Mouse (Mus musculus) heart, embryonic 16.5 days (tissue): ENCODE measurements around the gene Arhgap10. TPM values are rescaled to one million over a fixed set of nuclear protein-coding genes. Genes with fewer than 3 reads are reported as not detected.

Experiments
- ATAC-seq: fragments of 200-750 bp; cut with Nextera tagmentation; replicated peaks from 2 replicates; pipeline ENCODE4 v1.8.0; 2017; ENCODE audit warnings: moderate number of reproducible peaks; ENCODE audit not compliant: insufficient read depth, low FRiP score; ENCODE audit errors: extremely low read depth
- H3K27ac ChIP-seq: fragments of 300-500 bp; sonication (generic); 2 replicates; pipeline ENCODE4 v1.5.1; 2014; ENCODE audit warnings: mild to moderate bottlenecking, low read length, control low read depth, moderate library complexity
- H3K27me3 ChIP-seq: fragments of 300-500 bp; sonication (generic); 2 replicates; pipeline ENCODE4 v1.6.1; 2014; ENCODE audit warnings: low read length, mixed read lengths; ENCODE audit not compliant: control insufficient read depth, insufficient read depth
- H3K36me3 ChIP-seq: fragments of 300-500 bp; sonication (generic); 2 replicates; pipeline ENCODE4 v1.6.1; 2014; ENCODE audit not compliant: control insufficient read depth, insufficient read depth
- H3K4me1 ChIP-seq: fragments of 300-500 bp; sonication (generic); 2 replicates; pipeline ENCODE4 v1.6.1; 2014; ENCODE audit warnings: low read length, mixed read lengths; ENCODE audit not compliant: control insufficient read depth, insufficient read depth
- H3K4me2 ChIP-seq: fragments of 300-500 bp; sonication (generic); 2 replicates; pipeline ENCODE4 v1.6.1; 2014; ENCODE audit warnings: low read depth, mild to moderate bottlenecking, control low read depth, low read length
- H3K4me3 ChIP-seq: fragments of 300-500 bp; sonication (generic); 2 replicates; pipeline ENCODE4 v1.5.1; 2014; ENCODE audit warnings: mild to moderate bottlenecking, control low read depth, low read length
- H3K9ac ChIP-seq: fragments of 300-500 bp; sonication (generic); 2 replicates; pipeline ENCODE4 v1.6.1; 2014; ENCODE audit warnings: low read length, control low read depth
- H3K9me3 ChIP-seq: fragments of 300-500 bp; sonication (generic); replicated peaks from 2 replicates; pipeline ENCODE4 v1.6.1; 2016; ENCODE audit warnings: low read length; ENCODE audit not compliant: control insufficient read depth
- WGBS: fragments of 180-500 bp; shearing (Covaris S2); extraction: QIAGEN DNeasy Blood & Tissue Kit; methylation state at CpG from one replicate; pipeline ENCODE4 v1.1.7; 2014; 5-methylcytosine and 5-hydroxymethylcytosine counted together
- polyA plus RNA-seq: library from polyadenylated mRNA; unstranded; fragments of >200 nt; fragmentation: Nextera tagmentation; extraction: Ambion mirVana; gene quantifications from 2 replicates; pipeline ENCODE4 v1.2.1, GENCODE M21; 2015

The Arhgap10 gene
- polyA plus RNA-seq, 1 experiment from 2014 or later = 33.9 TPM

DNA sequence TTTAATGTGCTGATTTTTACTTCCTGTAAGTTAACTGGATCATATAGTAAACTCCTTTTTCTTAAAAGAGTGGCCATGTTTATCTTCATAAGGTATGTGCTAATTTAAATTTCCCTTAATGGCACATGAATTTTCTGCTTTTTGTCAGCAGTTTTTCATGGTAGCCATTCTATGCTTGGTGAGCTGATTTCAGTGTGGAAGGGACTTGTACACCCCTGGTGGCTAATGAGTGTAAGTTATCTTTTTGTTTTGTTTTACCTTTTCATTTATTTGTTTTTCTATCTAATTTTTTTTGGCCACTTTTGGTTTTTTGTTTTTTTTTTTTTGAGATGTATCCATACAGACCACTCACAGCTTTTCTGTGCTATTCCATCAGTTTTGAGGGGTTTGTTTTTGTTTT, 278.3 kb downstream of the Arhgap10 start:
- Histone ChIP-seq H3K27ac (no peak overlapping the region), H3K4me3 (no peak overlapping the region), H3K36me3 (no peaks in the 10 kb centered on the region), H3K9ac (no peak overlapping the region), H3K4me1 (no peaks in the 10 kb centered on the region), H3K9me3 (no peaks in the 10 kb centered on the region), H3K27me3 (no peaks in the 10 kb centered on the region), H3K4me2 (no peak overlapping the region)
- no peak for ATAC-seq

- peaks cover 15% of the 10 kb centered on the region for H3K4me1 ChIP-seq
- no peaks in the 10 kb centered on the region for H3K27me3 ChIP-seq
- H3K36me3 ChIP-seq = no peaks in the 10 kb centered on the region
- no peak for ATAC-seq
- no peak overlapping the region for H3K4me3 ChIP-seq
- no peak overlapping the region for H3K9ac ChIP-seq
- WGBS = 78% methylated on average over 1 of the region's 1 CpGs
- H3K4me2 ChIP-seq = no peak overlapping the region
- no peaks in the 10 kb centered on the region for H3K9me3 ChIP-seq
- H3K27ac ChIP-seq = no peak overlapping the region
Measured at GRCm38 (mm10) chr8:77236701-77237100, 281.1 kb downstream of the Arhgap10 start.

DNA sequence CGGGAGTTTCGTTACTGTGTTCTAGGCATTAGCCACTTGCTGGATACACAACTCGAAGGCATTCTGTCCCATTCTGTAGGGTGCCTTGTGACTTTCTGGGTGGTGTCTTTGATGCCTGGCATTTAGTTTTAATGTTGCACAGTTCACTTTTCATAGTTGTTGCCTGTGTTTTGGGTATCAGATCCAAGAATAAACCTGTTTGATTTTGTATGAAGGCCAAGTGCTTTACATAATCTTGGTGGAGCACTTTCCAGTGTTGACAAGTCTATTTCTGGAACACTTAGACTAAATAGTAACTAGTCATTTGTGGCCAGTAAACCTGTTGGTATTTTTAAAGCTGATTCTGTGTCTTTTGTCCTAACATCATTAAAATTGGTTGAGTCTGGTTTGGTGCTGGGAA, 285.3 kb downstream of the Arhgap10 start:
- ATAC-seq = peak; percentile 46
- no peaks in the 10 kb centered on the region for H3K27me3 ChIP-seq
- H3K27ac ChIP-seq = peak overlapping the region; percentile 82
- peak overlapping the region; percentile 39; the same call in 1 of the 2 replicates for H3K4me2 ChIP-seq
- no peak overlapping the region for H3K4me3 ChIP-seq
- H3K36me3 ChIP-seq = no peaks in the 10 kb centered on the region
- no peak overlapping the region for H3K9ac ChIP-seq
- WGBS = 43% methylated on average over 3 of the region's 3 CpGs
- H3K9me3 ChIP-seq = no peaks in the 10 kb centered on the region
- peaks cover 21% of the 10 kb centered on the region for H3K4me1 ChIP-seq

GRCm38 (mm10) chr8:77231834-77232233, 285.9 kb downstream of the Arhgap10 start:
- H3K27me3 ChIP-seq = no peaks in the 10 kb centered on the region
- H3K4me1 ChIP-seq = peaks cover 21% of the 10 kb centered on the region
- ATAC-seq = no peak; the same call in 1 of the 2 replicates
- H3K27ac ChIP-seq = peak overlapping the region; percentile 82
- no peak overlapping the region for H3K9ac ChIP-seq
- H3K4me3 ChIP-seq = no peak overlapping the region
- H3K9me3 ChIP-seq = no peaks in the 10 kb centered on the region
- H3K4me2 ChIP-seq = no peak overlapping the region
- H3K36me3 ChIP-seq = no peaks in the 10 kb centered on the region
- WGBS = 38% methylated on average over 6 of the region's 6 CpGs

- no peaks in the 10 kb centered on the region for H3K36me3 ChIP-seq
- H3K4me2 ChIP-seq = no peak overlapping the region
- H3K9me3 ChIP-seq = no peaks in the 10 kb centered on the region
- no peak overlapping the region for H3K27ac ChIP-seq
- no peaks in the 10 kb centered on the region for H3K27me3 ChIP-seq
- peaks cover 21% of the 10 kb centered on the region for H3K4me1 ChIP-seq
- 73% methylated on average over 1 of the region's 1 CpGs for WGBS
- no peak for ATAC-seq
- no peak overlapping the region for H3K9ac ChIP-seq
- no peak overlapping the region for H3K4me3 ChIP-seq
Measured at GRCm38 (mm10) chr8:77231211-77231610, 286.5 kb downstream of the Arhgap10 start.

DNA sequence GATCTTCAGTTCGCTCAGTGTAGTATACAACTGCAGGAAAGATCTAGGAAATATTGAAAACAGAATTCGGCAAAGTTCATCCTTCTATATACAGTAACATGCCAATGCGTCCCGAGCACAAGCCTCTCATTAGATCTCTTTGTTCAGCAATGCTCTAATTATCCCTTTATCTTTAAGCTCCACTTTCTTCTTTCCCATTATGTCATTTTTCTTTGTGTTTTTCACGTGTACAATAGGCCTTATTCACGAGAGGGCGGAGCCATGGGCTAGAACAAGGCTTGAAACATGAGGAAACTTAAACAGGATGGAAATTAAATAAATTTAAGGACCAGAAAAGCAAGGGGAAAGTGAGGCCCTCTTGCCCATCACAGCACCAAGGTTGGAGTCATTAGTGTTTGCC, 289.1 kb downstream of the Arhgap10 start:
- ATAC-seq = no peak
- Histone ChIP-seq H3K4me3 (no peak overlapping the region), H3K27me3 (no peaks in the 10 kb centered on the region), H3K36me3 (no peaks in the 10 kb centered on the region), H3K9me3 (no peaks in the 10 kb centered on the region), H3K4me1 (peaks cover 21% of the 10 kb centered on the region), H3K4me2 (no peak overlapping the region), H3K27ac (no peak overlapping the region), H3K9ac (no peak overlapping the region)
- WGBS = 81% methylated on average over 7 of the region's 7 CpGs

- ATAC-seq = peak; percentile 68
- H3K4me1 ChIP-seq = peaks cover 14% of the 10 kb centered on the region
- no peak overlapping the region for H3K4me3 ChIP-seq
- 74% methylated on average over 5 of the region's 5 CpGs for WGBS
- no peak overlapping the region for H3K27ac ChIP-seq
- no peaks in the 10 kb centered on the region for H3K9me3 ChIP-seq
- no peak overlapping the region for H3K4me2 ChIP-seq
- H3K9ac ChIP-seq = no peak overlapping the region
- H3K27me3 ChIP-seq = no peaks in the 10 kb centered on the region
- no peaks in the 10 kb centered on the region for H3K36me3 ChIP-seq
Measured at GRCm38 (mm10) chr8:77227742-77228141, 290.0 kb downstream of the Arhgap10 start.

- Histone ChIP-seq H3K4me2 (no peak overlapping the region), H3K9ac (no peak overlapping the region), H3K36me3 (no peaks in the 10 kb centered on the region), H3K4me3 (no peak overlapping the region), H3K27ac (no peak overlapping the region), H3K9me3 (no peaks in the 10 kb centered on the region), H3K27me3 (no peaks in the 10 kb centered on the region), H3K4me1 (0 out of 2 replicates have a peak, but pooled peaks cover 3% of the 10 kb centered on the region)
- peak; percentile 39; the same call in 1 of the 2 replicates for ATAC-seq
- 46% methylated on average over 4 of the region's 4 CpGs for WGBS
Measured at GRCm38 (mm10) chr8:77223123-77223522, 294.6 kb downstream of the Arhgap10 start.

- H3K4me2 ChIP-seq = no peak overlapping the region
- H3K4me1 ChIP-seq = peaks cover 13% of the 10 kb centered on the region
- 62% methylated on average over 6 of the region's 6 CpGs for WGBS
- no peaks in the 10 kb centered on the region for H3K36me3 ChIP-seq
- no peaks in the 10 kb centered on the region for H3K27me3 ChIP-seq
- no peak overlapping the region for H3K27ac ChIP-seq
- H3K9ac ChIP-seq = no peak overlapping the region
- H3K9me3 ChIP-seq = no peaks in the 10 kb centered on the region
- ATAC-seq = no peak
- no peak overlapping the region for H3K4me3 ChIP-seq
Measured at GRCm38 (mm10) chr8:77215191-77215590, 302.6 kb downstream of the Arhgap10 start.
